Mouse (Mus musculus): Measurements from ENCODE around the gene Cirbp. TPM values are rescaled to one million over a fixed set of nuclear protein-coding genes. Genes with fewer than 3 reads are reported as not detected.

Cirbp gene
- polyA plus RNA-seq (2012), result 54.3 and 62.8 TPM in 2 replicates

- TF ChIP-seq GATA1 (IDR thresholded peaks at IDR 0.05; ENCODE audit: low read length), result no peak
Measured at GRCm38 (mm10) chr10:80165392-80166128, at the start of gene Cirbp. Gene Cirbp, plus strand, starts transcription at chr10:80165985.

GRCm38 (mm10) chr10:80116563-80116926 is 49.2 kb upstream of the Cirbp start:
- no peak for TF ChIP-seq GATA1 (IDR thresholded peaks at IDR 0.05; ENCODE audit: low read length)

- TF ChIP-seq GATA1 (IDR thresholded peaks at IDR 0.05; ENCODE audit: low read length), result no peak
Measured at GRCm38 (mm10) chr10:80116927-80117691, 48.7 kb upstream of the Cirbp start.

- no peak for TF ChIP-seq GATA1 (IDR thresholded peaks at IDR 0.05; ENCODE audit: low read length)
Measured at GRCm38 (mm10) chr10:80117736-80118135, 48.0 kb upstream of the Cirbp start.

- no peak for TF ChIP-seq GATA1 (IDR thresholded peaks at IDR 0.05; ENCODE audit: low read length)
Measured at GRCm38 (mm10) chr10:80118552-80118951, 47.2 kb upstream of the Cirbp start.

- no peak for TF ChIP-seq GATA1 (IDR thresholded peaks at IDR 0.05; ENCODE audit: low read length)
Measured at GRCm38 (mm10) chr10:80120146-80120545, 45.6 kb upstream of the Cirbp start.

GRCm38 (mm10) chr10:80121639-80122038 is 44.1 kb upstream of the Cirbp start:
- TF ChIP-seq GATA1 (IDR thresholded peaks at IDR 0.05; ENCODE audit: low read length), result no peak

GRCm38 (mm10) chr10:80123932-80124562 is 41.7 kb upstream of the Cirbp start:
- TF ChIP-seq GATA1 (IDR thresholded peaks at IDR 0.05; ENCODE audit: low read length), result no peak

GRCm38 (mm10) chr10:80127920-80128319 is 37.9 kb upstream of the Cirbp start:
- TF ChIP-seq GATA1 (IDR thresholded peaks at IDR 0.05; ENCODE audit: low read length), result no peak

- no peak for TF ChIP-seq GATA1 (IDR thresholded peaks at IDR 0.05; ENCODE audit: low read length)
Measured at GRCm38 (mm10) chr10:80129846-80130245, 35.9 kb upstream of the Cirbp start.

GRCm38 (mm10) chr10:80130403-80131031 is 35.3 kb upstream of the Cirbp start:
- no peak for TF ChIP-seq GATA1 (IDR thresholded peaks at IDR 0.05; ENCODE audit: low read length)

GRCm38 (mm10) chr10:80131316-80131951 is 34.4 kb upstream of the Cirbp start:
- no peak for TF ChIP-seq GATA1 (IDR thresholded peaks at IDR 0.05; ENCODE audit: low read length)

GRCm38 (mm10) chr10:80131952-80132350 is 33.8 kb upstream of the Cirbp start:
- no peak for TF ChIP-seq GATA1 (IDR thresholded peaks at IDR 0.05; ENCODE audit: low read length)

GRCm38 (mm10) chr10:80133226-80133849 is 32.4 kb upstream of the Cirbp start:
- no peak for TF ChIP-seq GATA1 (IDR thresholded peaks at IDR 0.05; ENCODE audit: low read length)

- no peak for TF ChIP-seq GATA1 (IDR thresholded peaks at IDR 0.05; ENCODE audit: low read length)
Measured at GRCm38 (mm10) chr10:80134421-80134820, 31.4 kb upstream of the Cirbp start.

Measured in G1E-ER4 (cell line).